Mouse (Mus musculus) spleen, adult 2 months (tissue): ENCODE results near the gene Dnaja4. TPM values are rescaled to one million over a fixed set of nuclear protein-coding genes. Genes with fewer than 3 reads are reported as not detected.

Experiments used
- DNase-seq, 2 experiments: peaks; one replicate each; pipeline versions ENCODE4 v3.0.0 to v3.0.0-alpha.2; 2012 to 2021; ENCODE audit warnings: low spot score in 2 of 2, low read depth in 1 of 2
- H3K27ac ChIP-seq: fragments of 200-500 bp; 2 replicates; pipeline ENCODE4 v1.5.1; 2012; ENCODE audit warnings: low read length, inconsistent platforms; ENCODE audit not compliant: insufficient read depth
- H3K27me3 ChIP-seq: fragments of 200-500 bp; 2 replicates; pipeline ENCODE4 v1.6.1; 2012; ENCODE audit warnings: mild to moderate bottlenecking, moderate library complexity, low read length, inconsistent platforms; ENCODE audit not compliant: control insufficient read depth, insufficient read depth
- H3K36me3 ChIP-seq: fragments of 200-500 bp; 2 replicates; pipeline ENCODE4 v1.6.1; 2012; ENCODE audit warnings: mild to moderate bottlenecking, low read length, inconsistent platforms; ENCODE audit not compliant: control insufficient read depth, insufficient read depth
- H3K4me1 ChIP-seq: fragments of 200-500 bp; 2 replicates; pipeline ENCODE4 v1.6.1; 2011; ENCODE audit warnings: inconsistent platforms; ENCODE audit not compliant: control insufficient read depth, insufficient read depth, insufficient read length
- H3K4me3 ChIP-seq: fragments of 200-500 bp; 2 replicates; pipeline ENCODE4 v1.5.1; 2011; ENCODE audit warnings: mild to moderate bottlenecking, inconsistent platforms; ENCODE audit not compliant: insufficient read depth, insufficient read length; ENCODE audit errors: extremely low read depth
- CTCF ChIP-seq: fragments of 200-500 bp; IDR thresholded peaks from 2 replicates; pipeline ENCODE4 v1.5.1; 2011; ENCODE audit warnings: mild to moderate bottlenecking, inconsistent platforms; ENCODE audit not compliant: insufficient read depth, insufficient read length, insufficient replicate concordance; ENCODE audit errors: extremely low read depth
- POLR2A ChIP-seq: fragments of 200-500 bp; IDR thresholded peaks from 2 replicates; pipeline ENCODE4 v1.6.1; 2011; ENCODE audit warnings: low read depth, low read length, inconsistent platforms
- WGBS: fragments of 180-500 bp; shearing (Covaris S2); methylation state at CpG from one replicate; pipeline ENCODE4 v1.1.7; 2018; 5-methylcytosine and 5-hydroxymethylcytosine counted together
- polyA plus RNA-seq: library from polyadenylated mRNA; depleted of rRNA; stranded (reverse); fragments of >200 nt; gene quantifications from 2 replicates; pipeline ENCODE4 v1.2.3, GENCODE M21; 2012; rRNA removed

The Dnaja4 gene
- polyA plus RNA-seq = 4.4 and 5.6 TPM in 2 replicates

DNA sequence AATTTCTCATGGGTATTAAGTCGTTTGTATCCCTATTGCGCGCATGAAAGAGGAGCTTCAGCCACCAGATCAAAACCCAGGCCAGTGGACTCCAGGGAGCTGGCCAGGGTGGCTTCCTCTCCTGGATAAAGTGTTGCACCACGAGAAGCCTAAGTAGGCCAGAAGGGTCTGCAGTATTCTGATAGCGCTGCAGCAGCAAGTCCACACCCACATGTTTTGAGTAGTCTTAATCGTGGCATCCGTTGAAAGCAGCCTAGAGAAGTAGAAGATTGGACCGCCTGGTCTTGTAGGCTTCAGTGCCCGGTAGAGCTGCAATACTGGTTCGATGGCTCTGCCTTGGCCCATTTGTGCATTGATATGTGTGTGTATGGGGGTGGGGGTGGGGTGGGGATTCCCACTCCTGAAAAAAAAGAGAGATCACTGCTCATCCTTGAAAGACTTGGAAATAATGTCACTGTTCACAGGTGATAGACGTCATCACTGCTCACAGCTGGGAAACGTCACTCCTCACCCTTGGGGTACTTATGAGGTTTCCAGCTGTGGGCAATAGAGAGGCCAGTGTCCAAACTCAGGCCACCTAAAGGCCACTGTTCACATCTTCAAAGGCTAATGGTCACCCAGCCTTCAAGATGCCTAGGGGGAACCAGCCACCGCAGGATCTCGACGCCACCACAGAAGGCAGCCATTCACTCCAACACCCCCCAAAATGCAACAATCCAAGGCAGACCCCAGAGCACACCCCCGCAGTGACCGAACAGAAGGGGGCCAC, at the start of gene Dnaja4:
Gene Dnaja4 (plus strand): TSS at position 556 of the 769 bp plus-strand sequence.
- peak within 1 kb of the TSS; percentile 62 for H3K4me3 ChIP-seq
- peak within 1 kb of the TSS; percentile 13; the same call in 1 of the 2 replicates for H3K27ac ChIP-seq
- peaks cover 15% of the 10 kb centered on the region for H3K27me3 ChIP-seq
- WGBS = 71% methylated on average over 17 of the region's 17 CpGs
- no peak for DNase-seq
- peaks cover 4% of the 10 kb centered on the region for H3K4me1 ChIP-seq
- TF ChIP-seq CTCF = no peak
- TF ChIP-seq POLR2A = no peak
- H3K36me3 ChIP-seq = no peaks in the 10 kb centered on the region

DNA sequence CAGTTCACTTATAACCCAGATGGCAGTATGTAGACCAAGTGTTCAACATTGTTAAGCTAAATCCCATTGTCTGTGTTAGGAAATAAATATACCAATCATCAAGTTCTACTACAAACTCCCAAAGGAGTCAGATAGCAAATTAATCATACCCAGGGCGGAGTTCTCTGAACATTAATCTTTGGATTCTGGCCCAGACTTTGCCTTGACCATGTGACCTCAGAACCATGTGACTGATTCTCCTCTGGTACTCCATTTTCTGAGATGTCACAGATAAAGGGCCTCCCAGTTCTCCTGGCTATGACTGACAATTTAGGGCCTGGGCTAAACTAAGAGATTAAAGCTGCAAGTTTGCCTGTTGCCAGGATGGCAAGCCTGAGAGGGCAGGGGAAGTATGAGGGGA, 49.3 kb upstream of the Dnaja4 start:
- no peak for DNase-seq
- H3K36me3 ChIP-seq = no peaks in the 10 kb centered on the region
- peaks cover 3% of the 10 kb centered on the region; the same call in 1 of the 2 replicates for H3K4me1 ChIP-seq
- no peak overlapping the region for H3K27ac ChIP-seq
- WGBS = 84% methylated on average over 1 of the region's 1 CpGs
- H3K4me3 ChIP-seq = no peak overlapping the region
- TF ChIP-seq CTCF = no peak
- no peak for TF ChIP-seq POLR2A
- no peaks in the 10 kb centered on the region for H3K27me3 ChIP-seq

DNA sequence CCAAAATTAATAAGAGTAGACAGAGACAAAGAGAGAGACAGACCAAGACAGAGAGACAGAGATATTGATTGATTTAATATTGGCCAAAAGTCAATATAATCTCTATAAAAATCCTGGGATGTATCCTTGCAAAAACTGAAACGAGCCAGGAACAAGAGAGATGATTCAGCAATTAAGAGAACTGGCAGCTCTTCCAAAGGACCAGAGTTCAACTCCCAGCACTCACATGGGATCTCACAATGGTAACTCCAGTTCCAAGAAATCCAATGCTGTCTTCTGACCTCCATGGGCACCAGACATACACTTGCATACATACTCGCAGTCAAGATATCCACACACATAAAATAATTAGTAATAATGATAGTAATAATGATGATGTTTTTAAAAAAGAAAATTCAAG, 45.9 kb upstream of the Dnaja4 start:
- Histone ChIP-seq H3K36me3 (no peaks in the 10 kb centered on the region), H3K4me3 (no peak overlapping the region), H3K4me1 (no peaks in the 10 kb centered on the region), H3K27ac (no peak overlapping the region), H3K27me3 (no peaks in the 10 kb centered on the region)
- no peak for DNase-seq
- no peak for TF ChIP-seq POLR2A
- no peak for TF ChIP-seq CTCF
- 83% methylated on average over 2 of the region's 2 CpGs for WGBS

DNA sequence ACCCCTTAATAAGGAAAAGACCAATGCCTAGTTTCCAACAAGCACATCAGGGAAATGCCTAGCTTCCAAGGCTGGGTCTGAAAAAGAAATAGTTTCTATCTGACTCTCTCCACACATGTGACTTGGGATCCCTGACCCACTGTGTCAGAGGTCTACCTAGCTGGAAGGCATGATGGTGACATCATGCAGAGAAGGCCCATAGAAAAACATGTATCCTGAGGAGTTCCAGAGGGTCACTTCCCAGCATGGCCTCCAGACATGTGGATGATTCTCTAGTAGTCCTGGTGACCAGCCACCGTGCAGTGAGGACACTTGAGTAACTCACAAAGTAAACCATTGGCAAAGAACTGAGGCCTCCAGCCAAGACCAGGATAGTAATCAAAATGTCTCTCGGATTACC, 42.8 kb upstream of the Dnaja4 start:
- Histone ChIP-seq H3K27ac (no peak overlapping the region), H3K4me3 (no peak overlapping the region), H3K4me1 (no peaks in the 10 kb centered on the region), H3K27me3 (no peaks in the 10 kb centered on the region), H3K36me3 (no peaks in the 10 kb centered on the region)
- DNase-seq = no peak
- TF ChIP-seq POLR2A (no peak), CTCF (no peak)
- 91% methylated on average over 2 of the region's 2 CpGs for WGBS

DNA sequence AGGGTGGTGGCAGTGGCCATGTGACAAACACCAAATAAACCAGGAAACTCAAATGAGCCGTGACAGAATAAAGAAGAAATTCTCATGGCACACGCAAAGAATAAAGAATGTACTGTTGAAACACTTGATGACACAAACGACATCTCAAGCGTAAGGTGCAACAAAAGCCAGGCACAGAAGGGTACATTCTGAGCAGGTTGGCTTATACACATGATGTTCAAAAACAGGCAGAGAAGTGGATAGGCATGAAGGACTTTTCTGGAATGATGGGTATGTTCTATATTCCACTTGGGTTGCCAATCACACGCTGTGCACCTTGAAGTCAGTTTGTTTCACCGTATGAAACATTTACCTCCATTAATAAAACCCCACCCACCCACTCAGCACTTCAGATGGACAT, 42.3 kb upstream of the Dnaja4 start:
- WGBS = 91% methylated on average over 6 of the region's 6 CpGs
- H3K27me3 ChIP-seq = no peaks in the 10 kb centered on the region

DNA sequence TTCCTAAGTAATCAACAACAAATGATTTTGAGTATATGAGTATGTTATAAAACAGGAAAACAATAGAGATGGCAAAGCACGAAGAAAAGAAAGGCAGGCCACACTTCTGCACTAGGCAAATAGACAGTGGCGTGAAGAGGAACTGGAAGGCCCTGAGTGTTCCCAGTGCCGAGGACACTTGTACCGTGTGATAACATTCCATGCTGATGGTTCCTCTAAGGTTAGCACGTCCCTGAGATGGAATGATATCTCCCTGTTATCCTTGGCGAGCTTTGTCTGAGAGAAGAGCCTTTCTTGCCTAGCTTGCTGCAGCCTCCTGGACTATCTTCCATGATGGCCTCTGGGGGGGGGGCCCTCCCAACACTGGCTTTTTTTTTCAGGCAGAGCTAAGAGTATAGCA, 39.9 kb upstream of the Dnaja4 start:
- Histone ChIP-seq H3K4me1 (no peaks in the 10 kb centered on the region), H3K4me3 (no peak overlapping the region), H3K36me3 (no peaks in the 10 kb centered on the region), H3K27ac (no peak overlapping the region), H3K27me3 (no peaks in the 10 kb centered on the region)
- 80% methylated on average over 6 of the region's 6 CpGs for WGBS
- TF ChIP-seq CTCF (no peak), POLR2A (no peak)
- DNase-seq = no peak

More for the DNA sequence above, 42.3 kb upstream of the Dnaja4 start:
- DNase-seq = no peak
- TF ChIP-seq CTCF = no peak
- TF ChIP-seq POLR2A = no peak
- H3K36me3 ChIP-seq = no peaks in the 10 kb centered on the region
- H3K27ac ChIP-seq = no peak overlapping the region
- H3K4me1 ChIP-seq = no peaks in the 10 kb centered on the region
- no peak overlapping the region for H3K4me3 ChIP-seq

DNA sequence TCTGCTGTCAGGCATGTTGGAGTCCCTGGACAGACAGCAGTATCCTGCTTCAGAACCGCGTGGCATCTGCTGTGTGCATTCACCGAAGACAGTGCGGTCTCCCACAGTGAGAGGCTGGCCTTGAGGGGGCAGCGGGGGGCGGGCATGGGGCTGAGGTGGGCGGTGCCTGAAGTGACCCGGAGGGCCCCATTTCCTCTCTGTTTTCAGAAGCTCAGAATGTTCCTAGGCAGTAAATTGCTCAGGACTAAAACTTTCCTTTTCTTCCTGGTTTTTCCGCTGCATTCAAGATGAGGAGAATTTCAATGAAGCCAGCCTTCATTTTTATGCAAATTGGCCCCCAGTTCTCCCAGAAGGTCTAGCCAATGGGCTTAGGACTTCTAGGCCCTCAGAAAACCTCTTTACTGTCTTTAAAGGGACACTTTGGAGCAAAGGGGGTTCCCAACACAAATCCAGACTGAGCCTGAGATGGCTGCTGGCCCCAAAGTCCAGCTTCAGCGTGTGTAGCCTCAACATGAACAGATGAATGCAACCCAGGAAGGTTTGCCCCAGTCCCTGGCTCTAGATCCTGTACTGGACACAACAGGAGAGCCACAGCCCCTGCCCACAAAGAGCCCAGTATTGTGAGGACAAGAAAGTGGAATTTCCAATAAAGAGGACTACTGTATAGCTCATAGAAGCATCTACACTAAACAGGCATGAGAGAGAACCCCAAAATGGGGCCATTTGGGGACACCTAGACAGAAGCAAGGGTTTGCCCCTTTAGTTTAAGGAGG, 36.9 kb upstream of the Dnaja4 start, which contains the start of gene Acsbg1:
Gene Acsbg1 (minus strand): TSS at position 266 of the 773 bp plus-strand sequence.
- Histone ChIP-seq H3K27ac (no peak within 1 kb of the TSS), H3K4me1 (no peaks in the 10 kb centered on the region), H3K4me3 (no peak within 1 kb of the TSS), H3K36me3 (no peaks in the 10 kb centered on the region), H3K27me3 (no peaks in the 10 kb centered on the region)
- TF ChIP-seq CTCF (no peak), POLR2A (no peak)
- DNase-seq = no peak
- WGBS = 35% methylated on average over 10 of the region's 10 CpGs
